Mouse (Mus musculus) lung, postnatal 14 days (tissue): Measurements from ENCODE around the gene 6430628N08Rik.

Source experiments
- DNase-seq: peaks from one replicate; pipeline ENCODE4 v3.0.0; 2021

Gene 6430628N08Rik

GRCm38 (mm10) chr4:115890066-115890465, 399 bp upstream of the 6430628N08Rik start:
- DNase-seq = no peak

GRCm38 (mm10) chr4:115894281-115894680, 3.8 kb downstream of the 6430628N08Rik start:
- no peak for DNase-seq

GRCm38 (mm10) chr4:115897901-115898631, 7.6 kb downstream of the 6430628N08Rik start:
- DNase-seq = peak; percentile 9

- DNase-seq = peak; percentile 87
Measured at GRCm38 (mm10) chr4:115902816-115903215, 12.4 kb downstream of the 6430628N08Rik start.

GRCm38 (mm10) chr4:115904375-115904774, 13.9 kb downstream of the 6430628N08Rik start:
- no peak for DNase-seq

GRCm38 (mm10) chr4:115905701-115906100, 15.2 kb downstream of the 6430628N08Rik start:
- no peak for DNase-seq

- DNase-seq = no peak
Measured at GRCm38 (mm10) chr4:115906791-115907190, 16.3 kb downstream of the 6430628N08Rik start.

- no peak for DNase-seq
Measured at GRCm38 (mm10) chr4:115907994-115908393, 17.5 kb downstream of the 6430628N08Rik start.

GRCm38 (mm10) chr4:115908641-115909040, 18.2 kb downstream of the 6430628N08Rik start:
- peak; percentile 14 for DNase-seq

- DNase-seq = no peak
Measured at GRCm38 (mm10) chr4:115911586-115911985, 21.1 kb downstream of the 6430628N08Rik start.

- DNase-seq = no peak
Measured at GRCm38 (mm10) chr4:115919911-115920310, 29.4 kb downstream of the 6430628N08Rik start.

- no peak for DNase-seq
Measured at GRCm38 (mm10) chr4:115922688-115923087, 32.2 kb downstream of the 6430628N08Rik start.

GRCm38 (mm10) chr4:115923262-115923880, 32.9 kb downstream of the 6430628N08Rik start:
- DNase-seq = no peak

GRCm38 (mm10) chr4:115927637-115928036, 37.2 kb downstream of the 6430628N08Rik start:
- DNase-seq = no peak

GRCm38 (mm10) chr4:115931556-115932088, 41.2 kb downstream of the 6430628N08Rik start:
- DNase-seq = no peak

- DNase-seq = no peak
Measured at GRCm38 (mm10) chr4:115935835-115936581, 45.5 kb downstream of the 6430628N08Rik start.

- DNase-seq = no peak
Measured at GRCm38 (mm10) chr4:115936646-115937045, 46.2 kb downstream of the 6430628N08Rik start.

- no peak for DNase-seq
Measured at GRCm38 (mm10) chr4:115937061-115937976, 46.9 kb downstream of the 6430628N08Rik start.

- peak; percentile 18 for DNase-seq
Measured at GRCm38 (mm10) chr4:115938276-115939160, 48.1 kb downstream of the 6430628N08Rik start.

GRCm38 (mm10) chr4:115939295-115940102, 49.0 kb downstream of the 6430628N08Rik start, which contains the start of gene Dmbx1:
Gene Dmbx1 (minus strand): TSS chr4:115939926.
- peak; percentile 26 for DNase-seq
